Mouse (Mus musculus): ENCODE measurements around the gene Arhgap33. TPM values are rescaled to one million over a fixed set of nuclear protein-coding genes. Genes with fewer than 3 reads are reported as not detected.
A peak's percentile ranks its signal among the peaks of the same experiment; 100 is the strongest.

The Arhgap33 gene
- polyA plus RNA-seq, 1 experiment from 2014 or later = 20.0 TPM

DNA sequence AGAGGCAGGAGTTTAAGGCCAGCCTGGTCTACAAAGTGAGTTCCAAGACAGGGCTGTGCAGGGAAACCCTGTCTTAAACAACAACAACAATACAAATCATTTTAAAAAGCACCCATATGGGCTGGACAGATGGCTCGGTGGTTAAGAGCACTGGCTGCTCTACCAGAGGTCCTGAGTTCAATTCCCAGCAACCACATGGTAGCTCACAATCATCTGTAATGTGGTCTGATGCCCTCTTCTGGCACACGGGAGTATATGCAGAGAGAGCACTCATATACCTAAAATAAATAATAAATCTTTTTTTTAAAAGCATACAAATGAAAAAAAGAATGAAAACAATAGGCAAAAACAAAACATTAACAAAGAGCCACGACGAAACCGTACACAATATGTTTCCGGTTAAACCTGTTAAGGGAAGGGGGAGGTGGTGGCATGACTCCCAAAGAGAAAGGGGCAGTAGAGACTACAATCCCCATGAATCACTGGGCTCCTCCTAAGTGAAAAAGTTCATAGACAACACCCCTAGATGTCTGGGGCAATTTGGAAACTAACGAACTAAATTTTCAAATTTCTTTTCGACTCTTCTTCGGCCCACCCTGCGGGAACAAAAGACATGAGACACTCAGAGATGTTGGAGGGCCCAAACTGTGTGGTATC, 16.7 kb upstream of the Arhgap33 start:
- peak overlapping the region; percentile 66 for H3K4me3 ChIP-seq
- 3% methylated on average over 10 of the region's 10 CpGs for WGBS
- no peaks in the 10 kb centered on the region for H3K27me3 ChIP-seq
- H3K27ac ChIP-seq = peak overlapping the region; percentile 97
- peaks cover 47% of the 10 kb centered on the region for H3K36me3 ChIP-seq
- peak overlapping the region; percentile 65 for H3K9ac ChIP-seq
- H3K4me2 ChIP-seq (replicated peaks) = peak overlapping the region; percentile 88
- no peaks in the 10 kb centered on the region for H3K9me3 ChIP-seq
- ATAC-seq (ENCODE audit: insufficient number of reproducible peaks, insufficient read depth, low FRiP score, low TSS enrichment) = peak; percentile 67
- H3K4me1 ChIP-seq = peaks cover 14% of the 10 kb centered on the region

DNA sequence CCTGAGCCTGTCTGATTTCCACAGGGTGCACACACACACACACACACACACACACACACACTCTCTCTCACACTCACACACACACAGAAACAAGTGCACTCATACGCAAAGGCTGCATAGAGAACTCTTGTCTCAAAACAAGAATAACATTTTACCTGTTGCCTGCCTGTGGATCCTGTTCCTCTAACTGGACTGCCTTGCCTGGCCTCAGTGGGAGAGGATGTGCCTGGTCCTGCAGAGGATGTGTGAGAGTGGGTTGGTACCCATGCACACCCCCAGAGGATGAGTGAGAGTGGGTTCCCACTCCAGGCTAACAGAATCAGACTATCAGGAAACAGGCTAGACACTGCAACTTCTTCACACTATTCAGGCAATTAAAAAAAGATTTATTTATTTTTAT, 15.7 kb upstream of the Arhgap33 start:
- H3K36me3 ChIP-seq = peaks cover 51% of the 10 kb centered on the region

GRCm38 (mm10) chr7:30549880-30550279, 15.0 kb upstream of the Arhgap33 start:
- WGBS = 92% methylated on average over 2 of the region's 2 CpGs
- Histone ChIP-seq H3K9me3 (no peaks in the 10 kb centered on the region), H3K27ac (no peak overlapping the region), H3K4me2 (replicated peaks) (no peak overlapping the region), H3K4me1 (peaks cover 14% of the 10 kb centered on the region), H3K4me3 (no peak overlapping the region), H3K27me3 (no peaks in the 10 kb centered on the region), H3K36me3 (peaks cover 44% of the 10 kb centered on the region), H3K9ac (no peak overlapping the region)
- ATAC-seq (ENCODE audit: insufficient number of reproducible peaks, insufficient read depth, low FRiP score, low TSS enrichment) = no peak

More for the DNA sequence above, 15.7 kb upstream of the Arhgap33 start:
- H3K27me3 ChIP-seq = no peaks in the 10 kb centered on the region
- H3K4me1 ChIP-seq = peaks cover 14% of the 10 kb centered on the region
- no peak overlapping the region for H3K4me3 ChIP-seq
- H3K27ac ChIP-seq = no peak overlapping the region
- no peak for ATAC-seq (ENCODE audit: insufficient number of reproducible peaks, insufficient read depth, low FRiP score, low TSS enrichment)
- H3K4me2 ChIP-seq (replicated peaks) = no peak overlapping the region
- no peaks in the 10 kb centered on the region for H3K9me3 ChIP-seq
- H3K9ac ChIP-seq = no peak overlapping the region
- 100% methylated on average over 1 of the region's 1 CpGs for WGBS

GRCm38 (mm10) chr7:30544327-30544726, 9.5 kb upstream of the Arhgap33 start:
- H3K27ac ChIP-seq = no peak overlapping the region
- peaks cover 69% of the 10 kb centered on the region for H3K36me3 ChIP-seq
- no peak for ATAC-seq (ENCODE audit: insufficient number of reproducible peaks, insufficient read depth, low FRiP score, low TSS enrichment)
- H3K9me3 ChIP-seq = no peaks in the 10 kb centered on the region
- H3K4me3 ChIP-seq = no peak overlapping the region
- H3K27me3 ChIP-seq = no peaks in the 10 kb centered on the region
- no peak overlapping the region for H3K4me2 ChIP-seq (replicated peaks)
- no peaks in the 10 kb centered on the region for H3K4me1 ChIP-seq
- 92% methylated on average over 2 of the region's 2 CpGs for WGBS
- H3K9ac ChIP-seq = no peak overlapping the region; the same call in 1 of the 2 replicates

- no peak overlapping the region for H3K27ac ChIP-seq
- no peak overlapping the region for H3K4me2 ChIP-seq (replicated peaks)
- peak; percentile 54; the same call in 1 of the 2 replicates for ATAC-seq (ENCODE audit: insufficient number of reproducible peaks, insufficient read depth, low FRiP score, low TSS enrichment)
- peaks cover 45% of the 10 kb centered on the region for H3K36me3 ChIP-seq
- H3K4me1 ChIP-seq = peaks cover under 1% of the 10 kb centered on the region; the same call in 1 of the 2 replicates
- 91% methylated on average over 7 of the region's 7 CpGs for WGBS
- no peaks in the 10 kb centered on the region for H3K9me3 ChIP-seq
- H3K27me3 ChIP-seq = no peaks in the 10 kb centered on the region
- no peak overlapping the region for H3K9ac ChIP-seq
- no peak overlapping the region for H3K4me3 ChIP-seq
These were observed 5.7 kb upstream of the Arhgap33 start for GRCm38 (mm10) chr7:30540572-30540971.

GRCm38 (mm10) chr7:30533941-30534632, 773 bp downstream of the Arhgap33 start:
- peaks cover 43% of the 10 kb centered on the region for H3K36me3 ChIP-seq
- peak; percentile 24 for ATAC-seq (ENCODE audit: insufficient number of reproducible peaks, insufficient read depth, low FRiP score, low TSS enrichment)
- 7% methylated on average over 24 of the region's 26 CpGs for WGBS
- H3K9ac ChIP-seq = peak overlapping the region; percentile 78
- peak overlapping the region; percentile 80 for H3K27ac ChIP-seq
- peak overlapping the region; percentile 70 for H3K4me3 ChIP-seq
- H3K4me1 ChIP-seq = peaks cover 34% of the 10 kb centered on the region
- no peaks in the 10 kb centered on the region; the same call in 1 of the 2 replicates for H3K27me3 ChIP-seq
- H3K4me2 ChIP-seq (replicated peaks) = peak overlapping the region; percentile 81
- H3K9me3 ChIP-seq = no peaks in the 10 kb centered on the region

DNA sequence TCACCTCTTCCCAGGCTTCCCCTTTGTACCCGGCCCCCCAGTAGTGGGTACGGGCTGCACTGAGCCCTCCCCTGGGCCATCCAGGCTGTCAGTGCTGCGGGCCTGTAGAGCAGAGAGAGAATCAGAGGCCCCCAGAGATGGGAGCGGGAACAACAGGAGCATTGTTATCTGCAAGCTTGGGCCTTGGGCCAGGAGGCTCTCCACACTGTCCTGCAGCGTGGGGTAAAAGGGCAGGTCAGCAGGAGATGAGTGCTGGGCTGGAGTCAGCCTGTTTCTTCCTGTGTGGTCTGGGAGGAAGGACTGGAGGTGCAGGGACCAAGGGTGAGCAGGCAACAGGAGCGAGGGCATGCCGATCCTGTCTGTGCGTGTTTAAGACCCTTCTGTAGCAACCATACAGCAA, 1.9 kb downstream of the Arhgap33 start:
- ATAC-seq (ENCODE audit: insufficient number of reproducible peaks, insufficient read depth, low FRiP score, low TSS enrichment) = no peak
- Histone ChIP-seq H3K4me2 (replicated peaks) (peak overlapping the region; percentile 81), H3K9ac (peak overlapping the region; percentile 28), H3K4me3 (no peak overlapping the region), H3K36me3 (peaks cover 48% of the 10 kb centered on the region), H3K4me1 (peaks cover 34% of the 10 kb centered on the region), H3K27ac (no peak overlapping the region), H3K27me3 (no peaks in the 10 kb centered on the region; the same call in 1 of the 2 replicates), H3K9me3 (no peaks in the 10 kb centered on the region)
- 17% methylated on average over 8 of the region's 8 CpGs for WGBS

- Histone ChIP-seq H3K9ac (peak overlapping the region; percentile 27), H3K36me3 (peaks cover 63% of the 10 kb centered on the region)
These were observed 3.5 kb downstream of the Arhgap33 start for GRCm38 (mm10) chr7:30531291-30531815.

DNA sequence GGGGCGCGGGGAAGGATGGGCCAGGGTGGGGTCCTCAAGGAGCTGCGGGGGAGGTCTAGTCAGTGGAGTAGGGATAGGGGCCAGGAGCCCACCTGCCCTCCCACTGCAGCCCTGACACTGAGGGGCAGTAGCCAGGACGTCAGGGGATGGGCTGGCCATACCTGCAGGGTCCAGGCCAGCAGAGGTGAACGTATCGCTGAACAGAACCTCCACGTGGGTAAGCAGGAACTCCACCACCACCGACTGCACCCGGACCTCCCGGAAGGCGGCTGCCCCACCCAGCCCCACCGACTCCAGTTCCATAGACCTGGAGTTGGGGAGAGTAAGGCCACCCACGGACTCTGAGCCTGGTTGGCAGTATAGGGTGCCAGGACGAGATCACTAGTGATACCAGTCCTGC, 7.9 kb downstream of the Arhgap33 start:
- H3K9me3 ChIP-seq = no peaks in the 10 kb centered on the region
- H3K9ac ChIP-seq = peak overlapping the region; percentile 24; the same call in 1 of the 2 replicates
- H3K27ac ChIP-seq = peak overlapping the region; percentile 61; the same call in 1 of the 2 replicates
- H3K4me1 ChIP-seq = peaks cover 21% of the 10 kb centered on the region
- no peak for ATAC-seq (ENCODE audit: insufficient number of reproducible peaks, insufficient read depth, low FRiP score, low TSS enrichment)
- WGBS = 75% methylated on average over 14 of the region's 14 CpGs
- H3K36me3 ChIP-seq = peaks cover 89% of the 10 kb centered on the region
- no peaks in the 10 kb centered on the region; the same call in 1 of the 2 replicates for H3K27me3 ChIP-seq
- H3K4me3 ChIP-seq = no peak overlapping the region
- H3K4me2 ChIP-seq (replicated peaks) = peak overlapping the region; percentile 27; the same call in 1 of the 2 replicates

More at GRCm38 (mm10) chr7:30531291-30531815, 3.5 kb downstream of the Arhgap33 start:
- Histone ChIP-seq H3K27me3 (no peaks in the 10 kb centered on the region; the same call in 1 of the 2 replicates), H3K4me1 (peaks cover 41% of the 10 kb centered on the region), H3K4me2 (replicated peaks) (no peak overlapping the region), H3K4me3 (no peak overlapping the region), H3K9me3 (no peaks in the 10 kb centered on the region), H3K27ac (no peak overlapping the region)
- no peak for ATAC-seq (ENCODE audit: insufficient number of reproducible peaks, insufficient read depth, low FRiP score, low TSS enrichment)
- 80% methylated on average over 9 of the region's 9 CpGs for WGBS

- Histone ChIP-seq H3K4me1 (peaks cover 16% of the 10 kb centered on the region), H3K4me2 (replicated peaks) (peak overlapping the region; percentile 27), H3K27me3 (no peaks in the 10 kb centered on the region), H3K36me3 (peaks cover 83% of the 10 kb centered on the region), H3K9ac (peak overlapping the region; percentile 24; the same call in 1 of the 2 replicates), H3K27ac (peak overlapping the region; percentile 61), H3K9me3 (no peaks in the 10 kb centered on the region), H3K4me3 (no peak overlapping the region)
- 15% methylated on average over 17 of the region's 17 CpGs for WGBS
- no peak for ATAC-seq (ENCODE audit: insufficient number of reproducible peaks, insufficient read depth, low FRiP score, low TSS enrichment)
These were observed 8.5 kb downstream of the Arhgap33 start for GRCm38 (mm10) chr7:30526399-30526798.

DNA sequence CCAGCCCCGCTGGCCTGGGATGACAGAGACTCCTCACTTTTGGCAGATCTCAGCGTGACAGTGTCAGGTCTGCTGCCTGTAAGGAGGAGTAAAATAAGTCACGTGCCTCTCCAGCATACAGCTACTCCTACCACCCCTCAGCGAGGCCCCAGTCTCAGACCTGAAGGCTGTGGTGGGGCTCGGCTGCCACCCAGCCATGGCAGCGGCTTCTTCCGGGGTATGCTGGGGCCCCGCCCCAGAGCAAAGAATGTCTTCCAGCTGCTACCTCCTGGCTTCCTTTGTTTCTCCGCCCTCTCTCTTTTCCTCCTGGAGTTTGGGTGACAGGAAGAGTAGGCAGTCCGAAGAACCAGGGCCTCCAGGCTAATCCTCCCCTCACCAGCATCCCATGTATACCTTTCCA, 8.9 kb downstream of the Arhgap33 start:
- Histone ChIP-seq H3K36me3 (peaks cover 79% of the 10 kb centered on the region), H3K27ac (peak overlapping the region; percentile 61), H3K4me3 (no peak overlapping the region), H3K4me1 (peaks cover 13% of the 10 kb centered on the region), H3K9me3 (no peaks in the 10 kb centered on the region), H3K27me3 (no peaks in the 10 kb centered on the region), H3K4me2 (replicated peaks) (peak overlapping the region; percentile 27), H3K9ac (no peak overlapping the region; the same call in 1 of the 2 replicates)
- WGBS = 22% methylated on average over 10 of the region's 10 CpGs
- ATAC-seq (ENCODE audit: insufficient number of reproducible peaks, insufficient read depth, low FRiP score, low TSS enrichment) = no peak

All from embryonic facial prominence, embryonic 12.5 days (tissue).